In genomic region chr12:104473492-104473891, GRCm38 (mm10) we compare ENCODE assay signal across 9 mouse cellular contexts. TPM values are rescaled to one million over a fixed set of nuclear protein-coding genes. Genes with fewer than 3 reads are reported as not detected.
DNase-seq lines count a peak whose midpoint lies in the region; ATAC-seq lines count a peak whose summit lies in the region.
"Had no signal": no experiment of that assay in that cellular context is flagged by ENCODE, and none has a peak within 500 bp of the region (broad histone marks: within the 10 kb centered on the region; RNA-seq: fewer than 3 reads in every experiment).

No protein-coding gene starts in this region.

- H3K4me2 ChIP-seq in hindbrain, embryonic 12.5 days (replicated peaks) = peak overlapping the region; percentile 67

- peaks cover 33% of the 10 kb centered on the region for H3K4me1 ChIP-seq in hindbrain, embryonic 12.5 days
- peaks cover 73% of the 10 kb centered on the region for H3K4me1 ChIP-seq in midbrain, embryonic 10.5 days

- no peaks in the 10 kb centered on the region for H3K36me3 ChIP-seq in hindbrain, embryonic 12.5 days
- H3K36me3 ChIP-seq in midbrain, embryonic 10.5 days = no peaks in the 10 kb centered on the region

- WGBS in hindbrain, embryonic 12.5 days = 0% methylated on average over 18 of the region's 18 CpGs
- WGBS in midbrain, embryonic 10.5 days = under 1% methylated on average over 17 of the region's 18 CpGs

- no peak overlapping the region for H3K27ac ChIP-seq in hindbrain, embryonic 12.5 days
- no peak overlapping the region for H3K27ac ChIP-seq in midbrain, embryonic 10.5 days (replicated peaks)

- no peak for ATAC-seq in hindbrain, embryonic 12.5 days (ENCODE audit: low FRiP score)
- ATAC-seq in erythroblast, adult 5-6 weeks (replicated peaks; ENCODE audit: low FRiP score, poor library complexity, severe bottlenecking) = no peak

- H3K9ac ChIP-seq in hindbrain, embryonic 12.5 days = no peak overlapping the region

- H3K9me3 ChIP-seq in hindbrain, embryonic 12.5 days (replicated peaks) = no peaks in the 10 kb centered on the region
- H3K9me3 ChIP-seq in midbrain, embryonic 10.5 days (replicated peaks) = no peaks in the 10 kb centered on the region

- H3K27me3 ChIP-seq in hindbrain, embryonic 12.5 days = peaks cover 87% of the 10 kb centered on the region
- H3K27me3 ChIP-seq in midbrain, embryonic 10.5 days (ENCODE audit: low read depth, poor library complexity, severe bottlenecking) = peaks cover 100% of the 10 kb centered on the region

- H3K4me3 ChIP-seq in hindbrain, embryonic 12.5 days = peak overlapping the region; percentile 44
- peak overlapping the region; percentile 63 for H3K4me3 ChIP-seq in midbrain, embryonic 10.5 days

- peak; percentile 50 for DNase-seq in embryo, embryonic 10.5 days (ENCODE audit: low spot score)
- DNase-seq in embryo, embryonic 11 days = no peak
- peak; percentile 5 for DNase-seq in Muller cell, postnatal 12 days (ENCODE audit: inconsistent ontology term)
- DNase-seq in midbrain, embryonic 10.5 days (ENCODE audit: low spot score) = peak; percentile 42
- no peak for DNase-seq in thymus, postnatal 0 days (ENCODE audit: low spot score)
- no peak for DNase-seq in cerebellum, adult 11-12 months

RNA-seq across cellular contexts. Expression of gene Gsc, which starts 0.4 kb away (rescaled TPM):
- polyA plus RNA-seq in hindbrain, embryonic 12.5 days (2016; fragmentation: Nextera tagmentation; extraction: Ambion mirVana) = 1.5 and 1.8 TPM in 2 replicates
- 0.24 and 0.27 TPM in 2 replicates for polyA plus RNA-seq in midbrain, embryonic 10.5 days (2016; fragmentation: Nextera tagmentation; extraction: Ambion mirVana)
- polyA plus RNA-seq in thymus, postnatal 0 days (2015; fragmentation: Nextera tagmentation; extraction: Ambion mirVana) = 0.13 and 0.21 TPM in 2 replicates
- total RNA-seq in erythroblast, adult 5-6 weeks (2015; ENCODE audit: low replicate concordance) = not detected in 2 replicates
- not detected in 2 replicates for total RNA-seq in erythroblast, adult 5-6 weeks (2017; ENCODE audit: low replicate concordance)
- polyA plus RNA-seq: cortical plate, adult 2 months had no signal

Comparison
In these comparisons a context has a peak if more than half of its experiments do, and no peak if none do; other contexts are left out.
1. DNase-seq: peak in embryo, embryonic 10.5 days (single experiment), Muller cell, postnatal 12 days (single experiment) and midbrain, embryonic 10.5 days (single experiment); none in embryo, embryonic 11 days (single experiment), thymus, postnatal 0 days (single experiment) and cerebellum, adult 11-12 months (single experiment).